Mouse (Mus musculus) liver, embryonic 14.5 days (tissue): ENCODE data around the gene Slc12a5. TPM values are rescaled to one million over a fixed set of nuclear protein-coding genes. Genes with fewer than 3 reads are reported as not detected.
A peak's percentile ranks its signal among the peaks of the same experiment; 100 is the strongest.

Source experiments
- ATAC-seq: fragments of 200-750 bp; cut with Nextera tagmentation; 2 replicates; pipeline ENCODE4 v1.8.0; 2017; ENCODE audit warnings: moderate number of reproducible peaks, mild to moderate bottlenecking, moderate library complexity; ENCODE audit not compliant: insufficient read depth
- DNase-seq, 3 experiments: peaks; one replicate each; pipeline ENCODE4 v3.0.0-alpha.2; 2012 to 2013; ENCODE audit warnings: low read depth in 3 of 3, low spot score in 3 of 3
- H3K27ac ChIP-seq: fragments of 300-500 bp; sonication (generic); 2 replicates; pipeline ENCODE4 v1.5.1; 2014; ENCODE audit warnings: moderate library complexity, mild to moderate bottlenecking, control low read depth, inconsistent platforms
- H3K27me3 ChIP-seq: fragments of 300-500 bp; sonication (generic); 2 replicates; pipeline ENCODE4 v1.6.1; 2014; ENCODE audit warnings: mild to moderate bottlenecking, low read length, moderate library complexity; ENCODE audit not compliant: control insufficient read depth, insufficient read depth
- H3K36me3 ChIP-seq: fragments of 300-500 bp; sonication (generic); replicated peaks from 2 replicates; pipeline ENCODE4 v1.6.1; 2014; ENCODE audit warnings: low read depth; ENCODE audit not compliant: control insufficient read depth, insufficient read depth
- H3K4me1 ChIP-seq, 2 experiments: fragments of 200-500 bp in 1 of 2; fragments of 300-500 bp in 1 of 2; sonication (generic) in 1 of 2; replicated peaks; 2 replicates each; pipeline ENCODE4 v1.6.1; 2012 to 2014; ENCODE audit warnings: antibody characterized with exemption in 1 of 2, inconsistent platforms in 1 of 2, low read length in 1 of 2; ENCODE audit not compliant: control insufficient read depth in 2 of 2, insufficient read depth in 2 of 2
- H3K4me2 ChIP-seq: fragments of 300-500 bp; sonication (generic); 2 replicates; pipeline ENCODE4 v1.6.1; 2014; ENCODE audit warnings: low read depth, mild to moderate bottlenecking, control low read depth, moderate library complexity
- H3K4me3 ChIP-seq, 2 experiments: fragments of 200-500 bp in 1 of 2; fragments of 300-500 bp in 1 of 2; sonication (generic) in 1 of 2; 2 replicates each; pipeline ENCODE4 v1.5.1; 2012 to 2014; ENCODE audit warnings: low read depth in 2 of 2, low read length in 2 of 2, mild to moderate bottlenecking in 2 of 2, control low read depth in 1 of 2, inconsistent platforms in 1 of 2, moderate library complexity in 1 of 2; ENCODE audit not compliant: insufficient read depth in 1 of 2
- H3K9ac ChIP-seq: fragments of 300-500 bp; sonication (generic); replicated peaks from 2 replicates; pipeline ENCODE4 v1.6.1; 2014; ENCODE audit warnings: mild to moderate bottlenecking, control low read depth, moderate library complexity
- H3K9me3 ChIP-seq: fragments of 300-500 bp; sonication (generic); 2 replicates; pipeline ENCODE4 v1.6.1; 2016; ENCODE audit warnings: low read length, mixed read lengths; ENCODE audit not compliant: control insufficient read depth
- CTCF ChIP-seq: IDR thresholded peaks from 2 replicates; pipeline ENCODE4 v1.5.1; 2016; ENCODE audit warnings: antibody characterized with exemption, low read depth, control low read depth
- EP300 ChIP-seq: IDR thresholded peaks from 2 replicates; pipeline ENCODE4 v1.6.1; 2016; ENCODE audit warnings: antibody characterized with exemption, low read depth
- WGBS: fragments of 180-500 bp; shearing (Covaris S2); extraction: QIAGEN DNeasy Blood & Tissue Kit; methylation state at CpG from one replicate; pipeline ENCODE4 v1.1.7; 2014; ENCODE audit not compliant: insufficient replicate concordance; 5-methylcytosine and 5-hydroxymethylcytosine counted together
- polyA plus RNA-seq, 2 experiments: library from polyadenylated mRNA; depleted of rRNA in 1 of 2; stranded (reverse) in 1 of 2; unstranded in 1 of 2; fragments of >200 nt; fragmentation: Nextera tagmentation in 1 of 2; extraction: Ambion mirVana in 1 of 2; gene quantifications; 2 replicates each; pipeline versions ENCODE4 v1.2.1 to v1.2.3; 2012 to 2014

Slc12a5 gene
- polyA plus RNA-seq, 2 experiments, result 0.10 to 0.42 TPM

- H3K27ac ChIP-seq, result no peak overlapping the region
- no peak for ATAC-seq
- 67% methylated on average over 11 of the region's 11 CpGs for WGBS
Measured at GRCm38 (mm10) chr2:164995976-164996375, 35.4 kb downstream of the Slc12a5 start.

GRCm38 (mm10) chr2:164996848-164997720 is 36.5 kb downstream of the Slc12a5 start:
- TF ChIP-seq EP300 (no peak), CTCF (no peak)
- H3K9ac ChIP-seq, result no peak overlapping the region
- peaks cover 24% of the 10 kb centered on the region for H3K27me3 ChIP-seq
- no peak overlapping the region for H3K27ac ChIP-seq
- H3K36me3 ChIP-seq, result peaks cover 6% of the 10 kb centered on the region; the same call in 1 of the 2 replicates
- ATAC-seq (no peak), DNase-seq (no peak)
- no peaks in the 10 kb centered on the region for H3K4me1 ChIP-seq
- WGBS, result 11% methylated on average over 48 of the region's 49 CpGs
- H3K4me2 ChIP-seq, result peak overlapping the region; percentile 35
- peak overlapping the region in 1 of 2 experiments; percentile 20; a peak in 1 of 4 replicates for H3K4me3 ChIP-seq
- no peaks in the 10 kb centered on the region for H3K9me3 ChIP-seq

More at GRCm38 (mm10) chr2:164995976-164996375, 35.4 kb downstream of the Slc12a5 start:
- no peaks in the 10 kb centered on the region for H3K9me3 ChIP-seq
- no peak overlapping the region for H3K9ac ChIP-seq
- H3K4me2 ChIP-seq, result no peak overlapping the region
- DNase-seq, result no peak
- no peaks in the 10 kb centered on the region for H3K4me1 ChIP-seq
- no peaks in the 10 kb centered on the region for H3K36me3 ChIP-seq
- TF ChIP-seq CTCF, result no peak
- TF ChIP-seq EP300, result no peak
- H3K4me3 ChIP-seq, result no peak overlapping the region
- peaks cover 24% of the 10 kb centered on the region for H3K27me3 ChIP-seq

GRCm38 (mm10) chr2:164997721-164998428 is 37.3 kb downstream of the Slc12a5 start:
- no peaks in the 10 kb centered on the region for H3K4me1 ChIP-seq
- H3K9ac ChIP-seq, result no peak overlapping the region
- H3K27me3 ChIP-seq, result peaks cover 24% of the 10 kb centered on the region
- H3K36me3 ChIP-seq, result peaks cover 13% of the 10 kb centered on the region
- TF ChIP-seq CTCF, result no peak
- no peak for TF ChIP-seq EP300
- H3K27ac ChIP-seq, result no peak overlapping the region
- H3K9me3 ChIP-seq, result no peaks in the 10 kb centered on the region
- 2% methylated on average over 51 of the region's 52 CpGs for WGBS
- peak overlapping the region in 1 of 2 experiments; percentile 20; a peak in 1 of 4 replicates for H3K4me3 ChIP-seq
- ATAC-seq (no peak), DNase-seq (no peak)
- peak overlapping the region; percentile 35 for H3K4me2 ChIP-seq

GRCm38 (mm10) chr2:165001958-165002357 is 41.4 kb downstream of the Slc12a5 start:
- ATAC-seq (no peak), DNase-seq (no peak)
- Histone ChIP-seq H3K4me2 (no peak overlapping the region), H3K9ac (no peak overlapping the region), H3K27ac (no peak overlapping the region), H3K27me3 (peaks cover 20% of the 10 kb centered on the region), H3K4me1 (peaks cover 0 to 2% of the 10 kb centered on the region in 2 experiments; a peak in 1 of 4 replicates), H3K4me3 (no peak overlapping the region), H3K9me3 (no peaks in the 10 kb centered on the region), H3K36me3 (peaks cover 27% of the 10 kb centered on the region)
- 87% methylated on average over 13 of the region's 13 CpGs for WGBS
- TF ChIP-seq CTCF, result no peak
- TF ChIP-seq EP300, result no peak

- ATAC-seq, result no peak
- Histone ChIP-seq H3K36me3 (peaks cover 38% of the 10 kb centered on the region), H3K9ac (no peak overlapping the region), H3K9me3 (no peaks in the 10 kb centered on the region), H3K4me1 (peaks cover 0 to 4% of the 10 kb centered on the region in 2 experiments; a peak in 1 of 4 replicates), H3K27ac (no peak overlapping the region), H3K4me2 (no peak overlapping the region), H3K27me3 (peaks cover 8% of the 10 kb centered on the region), H3K4me3 (no peak overlapping the region)
- no peak for TF ChIP-seq CTCF
- TF ChIP-seq EP300, result no peak
- DNase-seq, result no peak
- 92% methylated on average over 3 of the region's 3 CpGs for WGBS
Measured at GRCm38 (mm10) chr2:165003108-165003507, 42.5 kb downstream of the Slc12a5 start.
